Mouse (Mus musculus) forebrain, postnatal 0 days (tissue): ENCODE data around the gene Slc13a5. TPM values are rescaled to one million over a fixed set of nuclear protein-coding genes. Genes with fewer than 3 reads are reported as not detected.

Source experiments
- ATAC-seq: fragments of 200-750 bp; cut with Nextera tagmentation; 2 replicates; pipeline ENCODE4 v1.8.0; 2017; ENCODE audit warnings: mild to moderate bottlenecking, moderate library complexity
- DNase-seq: peaks from one replicate; pipeline ENCODE4 v3.0.0-alpha.2; 2015
- H3K27ac ChIP-seq: fragments of 300-500 bp; sonication (generic); 2 replicates; pipeline ENCODE4 v1.5.1; 2014; ENCODE audit warnings: low read depth, mild to moderate bottlenecking, antibody characterized with exemption, low read length, moderate library complexity, mixed read lengths
- H3K27me3 ChIP-seq: fragments of 300-500 bp; sonication (generic); 2 replicates; pipeline ENCODE4 v1.6.1; 2014; ENCODE audit warnings: mild to moderate bottlenecking, low read length, mixed read lengths; ENCODE audit not compliant: insufficient read depth
- H3K36me3 ChIP-seq: fragments of 300-500 bp; sonication (generic); 2 replicates; pipeline ENCODE4 v1.6.1; 2014; ENCODE audit warnings: mild to moderate bottlenecking, moderate library complexity; ENCODE audit not compliant: insufficient read depth
- H3K4me1 ChIP-seq: fragments of 300-500 bp; sonication (generic); 2 replicates; pipeline ENCODE4 v1.6.1; 2014; ENCODE audit warnings: antibody characterized with exemption; ENCODE audit not compliant: insufficient read depth
- H3K4me2 ChIP-seq: fragments of 300-500 bp; sonication (generic); 2 replicates; pipeline ENCODE4 v1.6.1; 2014; ENCODE audit warnings: low read depth, mild to moderate bottlenecking, moderate library complexity
- H3K4me3 ChIP-seq: fragments of 300-500 bp; sonication (generic); 2 replicates; pipeline ENCODE4 v1.5.1; 2014; ENCODE audit warnings: low read depth, low read length, mixed read lengths
- H3K9ac ChIP-seq: fragments of 300-500 bp; sonication (generic); 2 replicates; pipeline ENCODE4 v1.6.1; 2014; ENCODE audit warnings: mild to moderate bottlenecking
- H3K9me3 ChIP-seq: fragments of 300-500 bp; sonication (generic); 2 replicates; pipeline ENCODE4 v1.6.1; 2016; ENCODE audit warnings: low read length
- CTCF ChIP-seq: sonication (generic); IDR thresholded peaks from 2 replicates; pipeline ENCODE4 v1.5.1; 2016; ENCODE audit warnings: antibody characterized with exemption, control low read depth, low read depth
- WGBS: fragments of 180-500 bp; shearing (Covaris S2); extraction: QIAGEN DNeasy Blood & Tissue Kit; methylation state at CpG from one replicate; pipeline ENCODE4 v1.1.7; 2014; 5-methylcytosine and 5-hydroxymethylcytosine counted together
- polyA plus RNA-seq: library from polyadenylated mRNA; unstranded; fragments of >200 nt; fragmentation: Nextera tagmentation; extraction: Ambion mirVana; gene quantifications from 2 replicates; pipeline ENCODE4 v1.2.1, GENCODE M21; 2015
- total RNA-seq: library from RNA; depleted of rRNA; stranded (reverse); fragments of >200 nt; gene quantifications from 2 replicates; pipeline ENCODE4 v1.2.3, GENCODE M21; 2014

Slc13a5 gene
- total and polyA plus RNA-seq, 2 experiments from 2014 or later, result 4.1 to 4.7 TPM

DNA sequence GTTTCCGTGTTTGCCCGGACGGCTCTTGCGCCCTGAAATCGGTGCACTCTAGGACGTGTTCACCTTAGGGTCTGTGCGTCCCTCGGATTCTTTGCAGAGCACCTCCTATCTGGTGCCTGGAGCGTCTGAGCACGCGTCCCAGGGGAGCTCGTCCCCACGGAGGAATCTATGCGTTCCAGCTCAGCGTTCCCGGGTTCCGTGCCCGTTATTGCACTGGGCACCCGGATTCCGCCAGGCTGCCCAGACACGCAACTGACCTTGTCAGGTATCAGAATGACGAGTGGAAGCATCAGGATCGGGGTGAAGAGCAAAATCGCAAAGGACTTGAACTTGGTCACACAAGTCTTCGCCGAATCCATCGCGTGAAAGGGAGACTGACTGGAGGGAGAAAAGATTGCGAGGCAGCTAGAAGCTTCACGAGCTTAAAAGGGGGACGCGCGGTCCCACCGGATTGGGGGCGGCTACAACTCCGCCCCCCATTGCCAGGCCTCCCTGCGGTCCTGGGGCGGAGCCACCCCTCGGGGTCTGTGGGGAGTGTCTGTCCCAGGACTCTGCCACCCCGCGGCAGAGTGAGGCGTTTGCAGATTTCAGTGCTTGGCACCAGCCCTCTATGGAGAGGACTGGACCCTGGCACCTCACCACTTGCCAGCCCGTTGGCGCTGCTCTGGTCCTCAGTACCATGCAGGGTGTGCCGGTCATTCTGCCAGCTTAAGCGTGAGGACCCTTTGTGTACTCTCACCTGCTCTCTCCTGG lies 639 bp downstream of the Slc13a5 start:
- Histone ChIP-seq H3K9ac (peak overlapping the region; percentile 49), H3K27ac (no peak overlapping the region; the same call in 1 of the 2 replicates), H3K9me3 (no peaks in the 10 kb centered on the region), H3K4me2 (peak overlapping the region; percentile 66), H3K36me3 (no peaks in the 10 kb centered on the region), H3K27me3 (peaks cover 9% of the 10 kb centered on the region), H3K4me3 (peak overlapping the region; percentile 40), H3K4me1 (no peaks in the 10 kb centered on the region)
- WGBS, result 2% methylated on average over 46 of the region's 46 CpGs
- peak; percentile 63 for TF ChIP-seq CTCF
- peak; percentile 78 for DNase-seq
- ATAC-seq, result peak; percentile 93

DNA sequence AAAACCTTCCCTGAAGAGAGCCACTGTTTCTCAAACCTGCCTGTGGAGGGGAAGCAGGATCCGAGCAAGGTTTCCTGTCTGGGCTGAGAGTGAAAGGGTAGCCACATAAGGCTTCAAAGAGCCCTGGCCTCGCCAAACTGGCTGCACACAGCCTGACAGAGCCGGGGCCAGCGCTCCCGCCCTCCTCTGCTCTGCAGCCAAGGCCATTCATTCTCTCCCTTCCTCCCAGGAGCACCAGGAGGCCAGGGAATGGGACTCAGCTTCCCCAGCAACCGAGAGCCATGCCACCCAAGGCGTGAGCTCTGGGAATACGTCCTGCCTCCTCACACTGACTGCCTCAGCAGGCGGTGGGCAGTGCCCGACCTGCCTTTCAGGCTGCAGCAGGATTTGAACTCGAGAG lies 1.5 kb downstream of the Slc13a5 start:
- Histone ChIP-seq H3K9ac (0 out of 2 replicates have a peak overlapping the region, but pooled peaks have one; percentile 25), H3K27ac (no peak overlapping the region)
- ATAC-seq, result peak; percentile 75

DNA sequence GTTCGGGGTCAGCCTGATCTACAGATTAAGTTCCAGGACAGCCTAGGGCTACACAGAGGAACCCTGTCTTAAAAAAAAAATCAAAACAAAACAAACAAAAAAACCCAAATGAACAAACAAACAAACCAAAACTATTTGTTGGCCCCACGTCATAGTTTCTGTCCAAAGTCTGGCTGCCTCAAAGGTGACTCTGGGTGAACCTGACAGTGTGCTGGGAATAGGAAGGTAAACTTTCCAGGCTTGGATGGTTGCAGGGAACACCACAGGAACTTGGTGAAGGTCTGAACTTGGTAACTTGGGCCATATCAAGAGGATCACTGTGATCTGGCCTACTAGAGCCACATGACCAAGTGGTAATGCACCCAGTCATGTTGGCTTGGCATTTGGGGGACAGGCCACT lies 10.6 kb downstream of the Slc13a5 start:
- Histone ChIP-seq H3K4me3 (no peak overlapping the region), H3K36me3 (no peaks in the 10 kb centered on the region), H3K9ac (no peak overlapping the region), H3K27me3 (no peaks in the 10 kb centered on the region), H3K4me1 (no peaks in the 10 kb centered on the region), H3K27ac (no peak overlapping the region), H3K9me3 (no peaks in the 10 kb centered on the region), H3K4me2 (no peak overlapping the region)
- DNase-seq, result no peak
- 84% methylated on average over 2 of the region's 2 CpGs for WGBS
- no peak for ATAC-seq
- TF ChIP-seq CTCF, result no peak

More for the DNA sequence above, 1.5 kb downstream of the Slc13a5 start:
- peaks cover 9% of the 10 kb centered on the region for H3K27me3 ChIP-seq
- H3K4me2 ChIP-seq, result peak overlapping the region; percentile 66
- no peaks in the 10 kb centered on the region for H3K4me1 ChIP-seq
- WGBS, result 8% methylated on average over 11 of the region's 11 CpGs
- H3K36me3 ChIP-seq, result no peaks in the 10 kb centered on the region
- TF ChIP-seq CTCF, result no peak
- H3K9me3 ChIP-seq, result no peaks in the 10 kb centered on the region
- 0 out of 2 replicates have a peak overlapping the region, but pooled peaks have one; percentile 2 for H3K4me3 ChIP-seq
- peak; percentile 38 for DNase-seq

DNA sequence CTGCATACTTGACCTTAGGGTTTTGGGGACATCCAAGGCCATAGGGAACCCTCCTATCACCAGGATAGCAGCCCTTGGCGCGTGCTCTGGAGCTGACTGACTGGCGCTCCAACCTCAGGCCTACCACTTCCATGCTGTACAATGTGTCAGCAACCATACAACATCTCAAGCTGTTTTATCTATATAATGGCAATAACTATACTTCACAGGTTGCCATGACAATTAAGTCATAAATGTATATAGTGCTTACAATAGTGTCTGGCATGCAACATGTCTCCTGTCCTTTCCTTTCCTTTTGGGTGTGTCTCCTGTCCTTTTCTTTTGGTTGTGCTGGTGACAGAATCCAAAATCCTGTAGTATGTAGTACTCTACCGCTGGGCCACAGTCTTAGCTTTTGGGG lies 11.4 kb downstream of the Slc13a5 start:
- no peak for ATAC-seq
- 92% methylated on average over 4 of the region's 4 CpGs for WGBS
- Histone ChIP-seq H3K4me1 (no peaks in the 10 kb centered on the region), H3K9me3 (no peaks in the 10 kb centered on the region), H3K9ac (no peak overlapping the region), H3K27me3 (no peaks in the 10 kb centered on the region), H3K36me3 (no peaks in the 10 kb centered on the region), H3K27ac (no peak overlapping the region), H3K4me2 (no peak overlapping the region), H3K4me3 (no peak overlapping the region)
- DNase-seq, result no peak
- TF ChIP-seq CTCF, result no peak

DNA sequence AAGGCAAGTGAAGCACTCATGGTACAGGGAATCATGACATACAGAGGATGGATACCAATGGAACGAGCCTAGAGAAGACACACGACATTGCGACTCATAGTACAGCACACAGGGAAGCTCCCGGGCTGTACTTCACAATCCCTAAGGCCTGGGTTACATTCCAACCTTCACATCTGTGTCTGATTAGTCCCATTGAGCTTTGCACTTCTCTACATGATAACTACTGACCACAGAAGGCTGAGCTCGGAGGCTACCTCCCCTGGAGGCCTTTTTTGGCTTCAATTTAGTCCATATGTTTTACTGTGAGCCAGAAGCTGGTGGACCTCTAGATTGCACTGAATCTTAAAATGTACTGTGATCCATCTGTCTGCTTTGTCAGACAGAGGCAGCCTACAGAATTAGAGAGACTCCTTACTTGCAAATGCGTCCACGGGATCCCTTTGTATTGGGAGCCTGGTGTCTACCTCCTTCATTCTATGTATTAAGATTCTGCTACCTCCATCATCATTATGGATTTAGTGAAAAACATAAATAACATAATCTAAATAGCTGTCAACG lies 21.7 kb downstream of the Slc13a5 start:
- Histone ChIP-seq H3K27me3 (no peaks in the 10 kb centered on the region), H3K9me3 (no peaks in the 10 kb centered on the region), H3K9ac (no peak overlapping the region), H3K4me3 (no peak overlapping the region), H3K4me1 (no peaks in the 10 kb centered on the region), H3K36me3 (no peaks in the 10 kb centered on the region), H3K4me2 (no peak overlapping the region), H3K27ac (no peak overlapping the region)
- ATAC-seq, result no peak
- 80% methylated on average over 8 of the region's 8 CpGs for WGBS
- no peak for DNase-seq
- TF ChIP-seq CTCF, result no peak

DNA sequence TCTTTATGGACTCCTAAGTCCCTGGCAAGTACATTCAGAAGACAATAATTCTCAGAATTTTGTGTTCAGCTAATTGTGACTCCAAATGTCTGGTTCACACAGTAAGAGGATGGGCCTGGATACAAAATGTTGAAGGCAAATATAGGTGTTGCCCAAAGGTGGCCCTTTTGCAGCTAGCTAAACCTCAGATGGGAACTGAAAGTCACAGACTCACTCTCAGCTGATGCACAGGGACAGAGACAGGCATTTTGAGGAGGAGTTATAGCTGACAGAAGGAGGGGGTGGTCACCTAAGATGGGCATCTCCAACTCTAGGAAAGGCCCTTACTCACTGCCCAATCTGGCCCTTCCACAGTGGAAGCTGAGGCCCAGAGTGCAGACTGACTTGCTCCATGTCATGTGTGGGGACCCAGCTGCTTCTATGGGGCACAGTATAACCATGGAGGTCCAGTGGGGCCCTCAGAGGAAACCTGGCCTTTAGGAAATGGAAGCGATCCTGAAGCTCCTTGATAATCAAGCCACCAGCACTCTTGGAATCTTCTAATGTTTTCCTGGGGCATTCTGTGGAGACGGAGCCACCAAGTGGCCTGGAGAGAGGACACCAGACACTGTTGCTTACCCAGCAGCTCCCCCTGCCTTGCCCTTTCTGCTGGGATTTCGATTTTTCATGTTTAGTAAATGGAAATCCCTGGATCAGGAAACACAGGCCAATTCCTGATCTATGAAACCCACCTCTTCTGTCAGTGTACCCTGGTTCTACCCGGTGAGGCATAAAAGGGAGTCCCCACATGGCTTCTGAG lies 26.8 kb downstream of the Slc13a5 start:
- Histone ChIP-seq H3K9me3 (no peaks in the 10 kb centered on the region), H3K27me3 (no peaks in the 10 kb centered on the region), H3K4me1 (no peaks in the 10 kb centered on the region), H3K4me3 (no peak overlapping the region), H3K27ac (no peak overlapping the region), H3K9ac (no peak overlapping the region), H3K36me3 (no peaks in the 10 kb centered on the region), H3K4me2 (no peak overlapping the region)
- TF ChIP-seq CTCF, result no peak
- ATAC-seq (no peak), DNase-seq (no peak)
- 72% methylated on average over 4 of the region's 4 CpGs for WGBS

DNA sequence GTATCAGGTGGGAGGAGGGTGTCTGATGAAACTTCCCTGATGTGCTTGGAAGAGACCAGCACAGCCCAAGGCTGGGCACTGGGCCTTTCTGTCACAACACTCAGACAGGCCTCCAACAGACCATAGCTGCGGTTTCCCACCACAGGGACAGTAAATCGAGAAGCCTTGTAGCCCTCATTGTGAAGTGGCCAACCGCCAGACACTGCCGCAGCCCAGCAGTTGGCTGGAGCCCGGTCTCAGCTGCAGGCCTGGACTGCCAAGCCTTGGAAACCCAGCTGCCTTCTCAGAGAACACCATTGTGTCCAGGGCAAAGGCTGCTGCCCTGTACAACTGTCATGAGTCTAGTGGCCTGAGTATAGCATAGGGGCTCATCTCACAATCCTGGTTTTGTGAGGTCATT lies 33.0 kb downstream of the Slc13a5 start:
- no peak overlapping the region for H3K27ac ChIP-seq

More for the DNA sequence above, 33.0 kb downstream of the Slc13a5 start:
- no peak overlapping the region for H3K4me3 ChIP-seq
- DNase-seq, result no peak
- no peaks in the 10 kb centered on the region for H3K9me3 ChIP-seq
- H3K4me2 ChIP-seq, result no peak overlapping the region
- peak; percentile 58 for ATAC-seq
- WGBS, result 49% methylated on average over 5 of the region's 5 CpGs
- no peaks in the 10 kb centered on the region for H3K36me3 ChIP-seq
- H3K27me3 ChIP-seq, result no peaks in the 10 kb centered on the region
- TF ChIP-seq CTCF, result no peak
- no peak overlapping the region for H3K9ac ChIP-seq
- no peaks in the 10 kb centered on the region for H3K4me1 ChIP-seq
